19 mouse cellular contexts compared by ENCODE assay signal in genomic region chr16:81187579-81188179, GRCm38 (mm10). TPM values are rescaled to one million over a fixed set of nuclear protein-coding genes. Genes with fewer than 3 reads are reported as not detected.
DNase-seq lines count a peak whose midpoint lies in the region; ATAC-seq and TF ChIP-seq lines count a peak whose summit lies in the region.
"Had no signal": no experiment of that assay in that cellular context is flagged by ENCODE, and none has a peak within 500 bp of the region (broad histone marks: within the 10 kb centered on the region; RNA-seq: fewer than 3 reads in every experiment).

No protein-coding gene starts in this region.

- H3K4me3 ChIP-seq in forebrain, embryonic 15.5 days, result no peak overlapping the region
- no peak overlapping the region for H3K4me3 ChIP-seq in forebrain, embryonic 10.5 days
- H3K4me3 ChIP-seq in layer of hippocampus, adult 2 months, result peak overlapping the region; percentile 36
- H3K4me3 ChIP-seq: embryonic facial prominence, embryonic 12.5 days; heart, embryonic 13.5 days; midbrain, embryonic 12.5 days had no signal

- WGBS in forebrain, embryonic 15.5 days, result 70% methylated on average over 16 of the region's 16 CpGs
- WGBS in forebrain, embryonic 10.5 days, result 91% methylated on average over 16 of the region's 16 CpGs

- H3K27ac ChIP-seq in forebrain, embryonic 15.5 days (replicated peaks), result no peak overlapping the region
- H3K27ac ChIP-seq in forebrain, embryonic 10.5 days, result no peak overlapping the region
- H3K27ac ChIP-seq in layer of hippocampus, adult 2 months, result no peak overlapping the region
- H3K27ac ChIP-seq: embryonic facial prominence, embryonic 12.5 days; heart, embryonic 13.5 days; liver, embryonic 14.5 days; midbrain, embryonic 12.5 days had no signal

- no peaks in the 10 kb centered on the region for H3K9me3 ChIP-seq in forebrain, embryonic 15.5 days
- H3K9me3 ChIP-seq in forebrain, embryonic 10.5 days, result no peaks in the 10 kb centered on the region
- H3K9me3 ChIP-seq: embryonic facial prominence, embryonic 12.5 days; heart, embryonic 13.5 days; midbrain, embryonic 12.5 days had no signal

- no peaks in the 10 kb centered on the region for H3K4me1 ChIP-seq in forebrain, embryonic 15.5 days
- H3K4me1 ChIP-seq in forebrain, embryonic 10.5 days, result no peaks in the 10 kb centered on the region
- H3K4me1 ChIP-seq: embryonic facial prominence, embryonic 12.5 days; heart, embryonic 13.5 days; midbrain, embryonic 12.5 days had no signal

- no peak for DNase-seq in forebrain, embryonic 10.5 days (ENCODE audit: extremely low spot score, low spot score)
- DNase-seq in layer of hippocampus, adult 2 months (ENCODE audit: low spot score in 2 of 2), result peak in 1 of 2 experiments; percentile 18
- DNase-seq in layer of hippocampus, postnatal 25 days (ENCODE audit: extremely low spot score in 1 of 2, low spot score in 1 of 2), result no peak
- peak; percentile 61 for DNase-seq in brain, embryonic 14.5 days (ENCODE audit: low read depth)
- peak; percentile 61 to 69 for DNase-seq in cerebellum, postnatal 25 days
- no peak for DNase-seq in urinary bladder, postnatal 36 days (ENCODE audit: low spot score in 2 of 2)
- no peak for DNase-seq in urinary bladder, postnatal 10 days (ENCODE audit: low spot score)
- DNase-seq: heart, adult 11 months; heart, postnatal 36 days; kidney, postnatal 10 days; layer of hippocampus, adult 9-11 months; thymus, adult 18-20 months had no signal

- H3K36me3 ChIP-seq in forebrain, embryonic 15.5 days, result no peaks in the 10 kb centered on the region
- no peaks in the 10 kb centered on the region for H3K36me3 ChIP-seq in forebrain, embryonic 10.5 days (replicated peaks)
- H3K36me3 ChIP-seq: embryonic facial prominence, embryonic 12.5 days; heart, embryonic 13.5 days; midbrain, embryonic 12.5 days had no signal

- 0 out of 2 replicates have a peak, but pooled peaks have one; percentile 23 for ATAC-seq in forebrain, embryonic 15.5 days (replicated peaks)
- ATAC-seq: intestine, embryonic 16.5 days had no signal

- TF ChIP-seq POLR2A in brain, embryonic 14.5 days (IDR thresholded peaks at IDR 0.05; ENCODE audit: borderline replicate concordance, extremely low read depth, insufficient read depth, insufficient read length, poor library complexity, severe bottlenecking), result no peak

- no peak overlapping the region for H3K4me2 ChIP-seq in forebrain, embryonic 15.5 days (replicated peaks)
- H3K4me2 ChIP-seq: embryonic facial prominence, embryonic 12.5 days; heart, embryonic 13.5 days; midbrain, embryonic 12.5 days had no signal

- TF ChIP-seq CTCF in layer of hippocampus, adult 2 months (conservative IDR thresholded peaks at IDR 0.05), result no peak
- TF ChIP-seq CTCF in brain, embryonic 14.5 days (IDR thresholded peaks at IDR 0.05; ENCODE audit: borderline replicate concordance, extremely low read depth, insufficient read depth, insufficient read length), result no peak

- no peaks in the 10 kb centered on the region for H3K27me3 ChIP-seq in forebrain, embryonic 15.5 days
- no peaks in the 10 kb centered on the region for H3K27me3 ChIP-seq in forebrain, embryonic 10.5 days (ENCODE audit: poor library complexity, severe bottlenecking)
- H3K27me3 ChIP-seq: CH12.LX; embryonic facial prominence, embryonic 12.5 days; heart, embryonic 13.5 days; midbrain, embryonic 12.5 days had no signal

- no peak overlapping the region for H3K9ac ChIP-seq in forebrain, embryonic 15.5 days (replicated peaks)
- H3K9ac ChIP-seq: embryonic facial prominence, embryonic 12.5 days; heart, embryonic 13.5 days; liver, embryonic 14.5 days; midbrain, embryonic 12.5 days had no signal

RNA-seq across cellular contexts. Expression of gene Ncam2, which starts 12.8 kb away (rescaled TPM):
- polyA plus RNA-seq in forebrain, embryonic 15.5 days (2015; fragmentation: Nextera tagmentation; extraction: Ambion mirVana), result 8.7 and 9.1 TPM in 2 replicates
- polyA plus RNA-seq in forebrain, embryonic 10.5 days (2016; fragmentation: Nextera tagmentation; extraction: Ambion mirVana), result 0.50 and 0.95 TPM in 2 replicates
- 10 to 100 TPM; 51.3 to 51.4 TPM for total RNA-seq in layer of hippocampus, adult 2 months (2021)
- total RNA-seq in layer of hippocampus, postnatal 25 days (2021), result 10 to 100 TPM; 48.1 to 52.9 TPM
- polyA plus RNA-seq in brain, embryonic 14.5 days (2012; rRNA removed), result 5.7 and 11.5 TPM in 2 replicates
- total RNA-seq: CH12.LX had no signal

Comparison
In these comparisons a context has a peak if more than half of its experiments do, and no peak if none do; other contexts are left out.
1. DNase-seq: peak in brain, embryonic 14.5 days (single experiment) and cerebellum, postnatal 25 days (2 of 2); none in forebrain, embryonic 10.5 days (single experiment), layer of hippocampus, postnatal 25 days (0 of 2), urinary bladder, postnatal 36 days (0 of 2) and urinary bladder, postnatal 10 days (single experiment).